In genomic region chr3:35084091-35084867, GRCm38 (mm10) we compare ENCODE assay signal across 9 mouse cellular contexts.
DNase-seq lines count a peak whose midpoint lies in the region; ATAC-seq lines count a peak whose summit lies in the region.
"Had no signal": no experiment of that assay in that cellular context is flagged by ENCODE, and none has a peak within 500 bp of the region (broad histone marks: within the 10 kb centered on the region; RNA-seq: fewer than 3 reads in every experiment).

No protein-coding gene starts in this region.

- DNase-seq in kidney, adult 9 months = peak; percentile 3
- DNase-seq in kidney, adult 8-10 months = no peak
- DNase-seq in forebrain, embryonic 11.5 days (ENCODE audit: low spot score) = peak; percentile 87
- no peak for DNase-seq in cerebellum, adult 9-11 months
- DNase-seq in right cerebral cortex, postnatal 14 days = no peak
- no peak for DNase-seq in cerebellum, adult 18-20 months

- no peaks in the 10 kb centered on the region for H3K27me3 ChIP-seq in forebrain, embryonic 11.5 days (ENCODE audit: control insufficient read depth, insufficient read depth, low read length)
- H3K27me3 ChIP-seq in hindbrain, embryonic 12.5 days = no peaks in the 10 kb centered on the region
- H3K27me3 ChIP-seq in midbrain, embryonic 16.5 days (ENCODE audit: control insufficient read depth, insufficient read depth, low read depth, low read length) = no peaks in the 10 kb centered on the region
- H3K27me3 ChIP-seq: megakaryocyte, embryonic 14.5 days had no signal

- peaks cover 38% of the 10 kb centered on the region for H3K4me1 ChIP-seq in forebrain, embryonic 11.5 days (replicated peaks; ENCODE audit: control insufficient read depth, insufficient read depth, low read length)
- H3K4me1 ChIP-seq in hindbrain, embryonic 12.5 days = peaks cover 43% of the 10 kb centered on the region
- peaks cover 17% of the 10 kb centered on the region for H3K4me1 ChIP-seq in midbrain, embryonic 16.5 days (ENCODE audit: control insufficient read depth, insufficient read depth, low read length)
- H3K4me1 ChIP-seq: megakaryocyte, embryonic 14.5 days had no signal

- no peaks in the 10 kb centered on the region for H3K36me3 ChIP-seq in forebrain, embryonic 11.5 days (ENCODE audit: control insufficient read depth, insufficient read depth, low read length)
- H3K36me3 ChIP-seq in hindbrain, embryonic 12.5 days = no peaks in the 10 kb centered on the region
- H3K36me3 ChIP-seq in midbrain, embryonic 16.5 days (ENCODE audit: control insufficient read depth, insufficient read depth, low read length) = no peaks in the 10 kb centered on the region

- peak; percentile 92 for ATAC-seq in forebrain, embryonic 11.5 days (replicated peaks; ENCODE audit: low FRiP score)
- peak; percentile 73 for ATAC-seq in hindbrain, embryonic 12.5 days (ENCODE audit: low FRiP score)
- peak; percentile 54 for ATAC-seq in midbrain, embryonic 16.5 days

- WGBS in forebrain, embryonic 11.5 days = 19% methylated on average over 11 of the region's 11 CpGs
- 29% methylated on average over 11 of the region's 11 CpGs for WGBS in hindbrain, embryonic 12.5 days
- 14% methylated on average over 11 of the region's 11 CpGs for WGBS in midbrain, embryonic 16.5 days

- H3K27ac ChIP-seq in forebrain, embryonic 11.5 days (ENCODE audit: low read depth, low read length) = peak overlapping the region; percentile 85
- H3K27ac ChIP-seq in hindbrain, embryonic 12.5 days = peak overlapping the region; percentile 82
- H3K27ac ChIP-seq in midbrain, embryonic 16.5 days (ENCODE audit: low read length) = peak overlapping the region; percentile 63

- H3K9me3 ChIP-seq in forebrain, embryonic 11.5 days (ENCODE audit: control insufficient read depth, low read length) = no peaks in the 10 kb centered on the region
- H3K9me3 ChIP-seq in hindbrain, embryonic 12.5 days (replicated peaks) = no peaks in the 10 kb centered on the region
- H3K9me3 ChIP-seq in midbrain, embryonic 16.5 days (replicated peaks; ENCODE audit: control insufficient read depth, low read length, poor library complexity, severe bottlenecking) = no peaks in the 10 kb centered on the region

- peak overlapping the region; percentile 3; the same call in 1 of the 2 replicates for H3K4me2 ChIP-seq in forebrain, embryonic 11.5 days (ENCODE audit: low read depth, low read length, severe bottlenecking)
- H3K4me2 ChIP-seq in hindbrain, embryonic 12.5 days (replicated peaks) = no peak overlapping the region
- no peak overlapping the region for H3K4me2 ChIP-seq in midbrain, embryonic 16.5 days (ENCODE audit: low read length)

- H3K4me3 ChIP-seq in forebrain, embryonic 11.5 days (ENCODE audit: low read depth, low read length) = no peak overlapping the region
- H3K4me3 ChIP-seq in hindbrain, embryonic 12.5 days = no peak overlapping the region
- H3K4me3 ChIP-seq in midbrain, embryonic 16.5 days (ENCODE audit: low read depth, low read length) = no peak overlapping the region
- H3K4me3 ChIP-seq: megakaryocyte, embryonic 14.5 days had no signal

- H3K9ac ChIP-seq in forebrain, embryonic 11.5 days (ENCODE audit: low read length) = no peak overlapping the region
- H3K9ac ChIP-seq in hindbrain, embryonic 12.5 days = no peak overlapping the region
- no peak overlapping the region for H3K9ac ChIP-seq in midbrain, embryonic 16.5 days (ENCODE audit: low read depth, low read length)

Comparison
In these comparisons a context has a peak if more than half of its experiments do, and no peak if none do; other contexts are left out.
1. DNase-seq: peak in kidney, adult 9 months (single experiment) and forebrain, embryonic 11.5 days (single experiment); none in kidney, adult 8-10 months (0 of 2), cerebellum, adult 9-11 months (single experiment), right cerebral cortex, postnatal 14 days (single experiment) and cerebellum, adult 18-20 months (0 of 2).
2. Peak in every context shown above with its lines, with median percentiles within 50 percentile points of each other: ATAC-seq and H3K27ac ChIP-seq.